Mouse (Mus musculus): ENCODE measurements around the gene Acer3.

DNA sequence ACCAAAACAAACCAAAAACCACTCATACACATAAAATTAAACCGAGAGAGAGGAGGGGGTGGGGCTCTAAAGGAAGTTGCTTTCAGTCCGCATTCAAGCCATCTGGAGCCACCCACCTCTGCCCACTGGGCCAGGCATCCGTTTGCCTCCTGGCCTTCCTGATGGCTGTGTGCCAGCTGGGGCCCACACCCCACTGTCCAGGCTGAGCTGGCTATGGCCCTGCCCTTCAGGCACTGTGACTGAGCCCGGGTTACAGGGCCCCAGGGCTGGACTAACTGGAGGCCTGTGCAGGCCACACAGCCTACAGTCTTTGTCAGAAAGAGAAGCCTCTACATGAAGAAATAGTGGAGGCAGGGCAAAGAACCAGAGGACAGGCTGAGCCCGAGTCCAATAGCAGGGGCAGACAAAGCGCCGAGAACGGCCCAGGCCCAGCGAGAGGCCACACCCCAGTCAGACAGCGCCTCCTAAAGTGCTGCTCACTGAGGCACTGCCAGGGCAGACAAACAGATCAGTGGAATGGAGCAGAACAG is 155.9 kb downstream of the Acer3 start:
- TF ChIP-seq CHD2 (IDR thresholded peaks at IDR 0.05; ENCODE audit: low read depth, low read length) (no peak), HCFC1 (IDR thresholded peaks at IDR 0.05; ENCODE audit: borderline replicate concordance, insufficient read depth, low read length) (no peak), MAFK (IDR thresholded peaks at IDR 0.05; ENCODE audit: insufficient read depth, low read depth, low read length) (no peak)

Data from ES-E14 (cell line).